Mouse (Mus musculus): ENCODE measurements around the gene Zfp217. TPM values are rescaled to one million over a fixed set of nuclear protein-coding genes. Genes with fewer than 3 reads are reported as not detected.

Gene Zfp217
- polyA plus RNA-seq, 1 experiment, result 1.7 TPM

- no peaks in the 10 kb centered on the region for H3K4me1 ChIP-seq (ENCODE audit: control insufficient read depth, insufficient read depth, low read length)
- H3K27ac ChIP-seq (ENCODE audit: insufficient read depth, low read length), result no peak overlapping the region
- H3K4me3 ChIP-seq (ENCODE audit: insufficient read depth, low read length), result no peak overlapping the region
- TF ChIP-seq CTCF (IDR thresholded peaks at IDR 0.05; ENCODE audit: extremely low read depth, insufficient read depth, low read length) (no peak), POLR2A (IDR thresholded peaks at IDR 0.05; ENCODE audit: extremely low read depth, insufficient read depth, low read length) (no peak)
These were observed 5.7 kb upstream of the Zfp217 start for GRCm38 (mm10) chr2:170153421-170154271.

GRCm38 (mm10) chr2:170152856-170153255, 5.0 kb upstream of the Zfp217 start:
- H3K27ac ChIP-seq (ENCODE audit: insufficient read depth, low read length), result no peak overlapping the region
- no peak for TF ChIP-seq CTCF (IDR thresholded peaks at IDR 0.05; ENCODE audit: extremely low read depth, insufficient read depth, low read length)
- TF ChIP-seq POLR2A (IDR thresholded peaks at IDR 0.05; ENCODE audit: extremely low read depth, insufficient read depth, low read length), result no peak
- H3K4me1 ChIP-seq (ENCODE audit: control insufficient read depth, insufficient read depth, low read length), result no peaks in the 10 kb centered on the region
- no peak overlapping the region for H3K4me3 ChIP-seq (ENCODE audit: insufficient read depth, low read length)

GRCm38 (mm10) chr2:170152036-170152686, 4.3 kb upstream of the Zfp217 start:
- H3K4me1 ChIP-seq (ENCODE audit: control insufficient read depth, insufficient read depth, low read length), result no peaks in the 10 kb centered on the region
- no peak overlapping the region for H3K4me3 ChIP-seq (ENCODE audit: insufficient read depth, low read length)
- TF ChIP-seq CTCF (IDR thresholded peaks at IDR 0.05; ENCODE audit: extremely low read depth, insufficient read depth, low read length) (no peak), POLR2A (IDR thresholded peaks at IDR 0.05; ENCODE audit: extremely low read depth, insufficient read depth, low read length) (no peak)
- H3K27ac ChIP-seq (ENCODE audit: insufficient read depth, low read length), result no peak overlapping the region

- Histone ChIP-seq H3K4me1 (ENCODE audit: control insufficient read depth, insufficient read depth, low read length) (no peaks in the 10 kb centered on the region), H3K4me3 (ENCODE audit: insufficient read depth, low read length) (no peak overlapping the region), H3K27ac (ENCODE audit: insufficient read depth, low read length) (no peak overlapping the region)
- no peak for TF ChIP-seq CTCF (IDR thresholded peaks at IDR 0.05; ENCODE audit: extremely low read depth, insufficient read depth, low read length)
- no peak for TF ChIP-seq POLR2A (IDR thresholded peaks at IDR 0.05; ENCODE audit: extremely low read depth, insufficient read depth, low read length)
These were observed 3.6 kb upstream of the Zfp217 start for GRCm38 (mm10) chr2:170151470-170151869.

- no peak overlapping the region for H3K27ac ChIP-seq (ENCODE audit: insufficient read depth, low read length)
- TF ChIP-seq POLR2A (IDR thresholded peaks at IDR 0.05; ENCODE audit: extremely low read depth, insufficient read depth, low read length) (no peak), CTCF (IDR thresholded peaks at IDR 0.05; ENCODE audit: extremely low read depth, insufficient read depth, low read length) (no peak)
- no peak overlapping the region for H3K4me3 ChIP-seq (ENCODE audit: insufficient read depth, low read length)
- H3K4me1 ChIP-seq (ENCODE audit: control insufficient read depth, insufficient read depth, low read length), result no peaks in the 10 kb centered on the region
These were observed 925 bp upstream of the Zfp217 start for GRCm38 (mm10) chr2:170148828-170149227.

GRCm38 (mm10) chr2:170147170-170147569, 733 bp downstream of the Zfp217 start:
- no peaks in the 10 kb centered on the region for H3K4me1 ChIP-seq (ENCODE audit: control insufficient read depth, insufficient read depth, low read length)
- H3K27ac ChIP-seq (ENCODE audit: insufficient read depth, low read length), result no peak overlapping the region
- H3K4me3 ChIP-seq (ENCODE audit: insufficient read depth, low read length), result no peak overlapping the region
- TF ChIP-seq CTCF (IDR thresholded peaks at IDR 0.05; ENCODE audit: extremely low read depth, insufficient read depth, low read length), result no peak
- no peak for TF ChIP-seq POLR2A (IDR thresholded peaks at IDR 0.05; ENCODE audit: extremely low read depth, insufficient read depth, low read length)

GRCm38 (mm10) chr2:170144343-170144742, 3.6 kb downstream of the Zfp217 start:
- no peak overlapping the region for H3K4me3 ChIP-seq (ENCODE audit: insufficient read depth, low read length)
- no peak overlapping the region for H3K27ac ChIP-seq (ENCODE audit: insufficient read depth, low read length)
- no peak for TF ChIP-seq POLR2A (IDR thresholded peaks at IDR 0.05; ENCODE audit: extremely low read depth, insufficient read depth, low read length)
- TF ChIP-seq CTCF (IDR thresholded peaks at IDR 0.05; ENCODE audit: extremely low read depth, insufficient read depth, low read length), result no peak
- H3K4me1 ChIP-seq (ENCODE audit: control insufficient read depth, insufficient read depth, low read length), result no peaks in the 10 kb centered on the region

GRCm38 (mm10) chr2:170143861-170144260, 4.0 kb downstream of the Zfp217 start:
- Histone ChIP-seq H3K27ac (ENCODE audit: insufficient read depth, low read length) (no peak overlapping the region), H3K4me1 (ENCODE audit: control insufficient read depth, insufficient read depth, low read length) (no peaks in the 10 kb centered on the region), H3K4me3 (ENCODE audit: insufficient read depth, low read length) (no peak overlapping the region)
- no peak for TF ChIP-seq CTCF (IDR thresholded peaks at IDR 0.05; ENCODE audit: extremely low read depth, insufficient read depth, low read length)
- no peak for TF ChIP-seq POLR2A (IDR thresholded peaks at IDR 0.05; ENCODE audit: extremely low read depth, insufficient read depth, low read length)

GRCm38 (mm10) chr2:170142542-170142941, 5.4 kb downstream of the Zfp217 start:
- H3K27ac ChIP-seq (ENCODE audit: insufficient read depth, low read length), result no peak overlapping the region
- no peak for TF ChIP-seq POLR2A (IDR thresholded peaks at IDR 0.05; ENCODE audit: extremely low read depth, insufficient read depth, low read length)
- no peak for TF ChIP-seq CTCF (IDR thresholded peaks at IDR 0.05; ENCODE audit: extremely low read depth, insufficient read depth, low read length)
- no peak overlapping the region for H3K4me3 ChIP-seq (ENCODE audit: insufficient read depth, low read length)
- no peaks in the 10 kb centered on the region for H3K4me1 ChIP-seq (ENCODE audit: control insufficient read depth, insufficient read depth, low read length)

GRCm38 (mm10) chr2:170141481-170141880, 6.4 kb downstream of the Zfp217 start:
- no peak overlapping the region for H3K27ac ChIP-seq (ENCODE audit: insufficient read depth, low read length)
- H3K4me1 ChIP-seq (ENCODE audit: control insufficient read depth, insufficient read depth, low read length), result no peaks in the 10 kb centered on the region
- no peak for TF ChIP-seq CTCF (IDR thresholded peaks at IDR 0.05; ENCODE audit: extremely low read depth, insufficient read depth, low read length)
- no peak for TF ChIP-seq POLR2A (IDR thresholded peaks at IDR 0.05; ENCODE audit: extremely low read depth, insufficient read depth, low read length)
- no peak overlapping the region for H3K4me3 ChIP-seq (ENCODE audit: insufficient read depth, low read length)

All from cortical plate, adult 2 months (tissue).